Mouse (Mus musculus) heart, embryonic 15.5 days (tissue): ENCODE results near the gene Dram1. TPM values are rescaled to one million over a fixed set of nuclear protein-coding genes. Genes with fewer than 3 reads are reported as not detected.

Experiments used
- ATAC-seq: fragments of 200-750 bp; cut with Nextera tagmentation; replicated peaks from 2 replicates; pipeline ENCODE4 v1.8.0; 2017; ENCODE audit warnings: low read depth, moderate TSS enrichment; ENCODE audit not compliant: insufficient number of reproducible peaks, insufficient read depth, low FRiP score
- H3K27ac ChIP-seq: fragments of 300-500 bp; sonication (generic); 2 replicates; pipeline ENCODE4 v1.5.1; 2015; ENCODE audit warnings: mild to moderate bottlenecking, inconsistent platforms
- H3K27me3 ChIP-seq: fragments of 300-500 bp; sonication (generic); 2 replicates; pipeline ENCODE4 v1.6.1; 2015; ENCODE audit warnings: inconsistent platforms
- H3K36me3 ChIP-seq: fragments of 300-500 bp; sonication (generic); 2 replicates; pipeline ENCODE4 v1.6.1; 2015; ENCODE audit warnings: mild to moderate bottlenecking, inconsistent platforms
- H3K4me1 ChIP-seq: fragments of 300-500 bp; sonication (generic); replicated peaks from 2 replicates; pipeline ENCODE4 v1.6.1; 2015; ENCODE audit warnings: inconsistent platforms
- H3K4me2 ChIP-seq: fragments of 300-500 bp; sonication (generic); 2 replicates; pipeline ENCODE4 v1.6.1; 2015; ENCODE audit warnings: inconsistent platforms, mild to moderate bottlenecking, moderate library complexity
- H3K4me3 ChIP-seq: fragments of 300-500 bp; sonication (generic); 2 replicates; pipeline ENCODE4 v1.5.1; 2015; ENCODE audit warnings: mild to moderate bottlenecking, inconsistent platforms
- H3K9ac ChIP-seq: fragments of 300-500 bp; sonication (generic); 2 replicates; pipeline ENCODE4 v1.6.1; 2015; ENCODE audit warnings: mild to moderate bottlenecking, inconsistent platforms
- H3K9me3 ChIP-seq: fragments of 300-500 bp; sonication (generic); replicated peaks from 2 replicates; pipeline ENCODE4 v1.6.1; 2016; ENCODE audit warnings: inconsistent platforms
- WGBS: fragments of 180-500 bp; shearing (Covaris S2); methylation state at CpG from one replicate; pipeline ENCODE4 v1.1.7; 2015; ENCODE audit warnings: mixed read lengths; 5-methylcytosine and 5-hydroxymethylcytosine counted together
- polyA plus RNA-seq: library from polyadenylated mRNA; unstranded; fragments of >200 nt; fragmentation: Nextera tagmentation; extraction: Ambion mirVana; gene quantifications from 2 replicates; pipeline ENCODE4 v1.2.1, GENCODE M21; 2015

The Dram1 gene
- polyA plus RNA-seq, 1 experiment from 2014 or later, result 3.2 TPM

DNA sequence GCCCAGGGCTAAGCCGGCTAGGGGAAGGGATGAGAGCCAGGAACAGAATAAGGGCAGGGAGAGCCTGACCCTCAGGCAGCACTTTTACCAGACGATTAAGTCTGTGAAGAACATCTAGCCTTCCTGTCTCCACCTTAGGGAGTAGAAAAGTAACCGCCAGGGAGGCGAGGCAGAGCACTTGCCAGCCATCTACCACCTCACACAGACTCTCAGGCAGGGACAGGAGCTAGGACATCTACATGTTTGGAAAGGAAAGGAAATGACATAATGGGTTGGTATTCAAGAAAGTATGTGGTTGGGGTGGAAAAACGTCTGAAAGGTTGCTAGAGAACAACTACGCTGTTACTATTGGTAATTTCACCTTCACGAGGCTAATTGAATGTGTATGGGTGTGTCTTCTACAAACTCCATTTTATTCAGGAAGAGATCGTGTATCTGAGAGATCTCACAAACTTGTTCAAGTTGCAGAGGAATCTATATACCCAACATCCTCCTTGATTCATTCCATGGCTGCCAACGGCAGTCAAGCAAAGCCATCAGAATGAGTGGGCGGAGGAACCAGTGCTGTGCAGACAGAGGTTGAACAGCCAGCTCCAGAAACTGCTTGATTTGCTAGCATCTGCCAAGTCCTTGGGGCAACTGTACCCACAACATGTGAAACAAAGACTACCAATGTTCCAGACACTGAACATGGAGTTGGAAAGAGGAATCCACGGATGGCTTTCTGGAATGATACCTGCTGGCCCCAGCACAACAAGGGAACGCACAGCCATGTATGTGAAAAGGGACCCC is 32.2 kb downstream of the Dram1 start:
- Histone ChIP-seq H3K36me3 (no peaks in the 10 kb centered on the region), H3K27me3 (no peaks in the 10 kb centered on the region), H3K27ac (peak overlapping the region; percentile 26; the same call in 1 of the 2 replicates), H3K4me3 (no peak overlapping the region), H3K4me2 (peak overlapping the region; percentile 39), H3K9me3 (no peaks in the 10 kb centered on the region), H3K9ac (no peak overlapping the region), H3K4me1 (0 out of 2 replicates have a peak, but pooled peaks cover 8% of the 10 kb centered on the region)
- no peak for ATAC-seq
- WGBS, result 64% methylated on average over 12 of the region's 12 CpGs

DNA sequence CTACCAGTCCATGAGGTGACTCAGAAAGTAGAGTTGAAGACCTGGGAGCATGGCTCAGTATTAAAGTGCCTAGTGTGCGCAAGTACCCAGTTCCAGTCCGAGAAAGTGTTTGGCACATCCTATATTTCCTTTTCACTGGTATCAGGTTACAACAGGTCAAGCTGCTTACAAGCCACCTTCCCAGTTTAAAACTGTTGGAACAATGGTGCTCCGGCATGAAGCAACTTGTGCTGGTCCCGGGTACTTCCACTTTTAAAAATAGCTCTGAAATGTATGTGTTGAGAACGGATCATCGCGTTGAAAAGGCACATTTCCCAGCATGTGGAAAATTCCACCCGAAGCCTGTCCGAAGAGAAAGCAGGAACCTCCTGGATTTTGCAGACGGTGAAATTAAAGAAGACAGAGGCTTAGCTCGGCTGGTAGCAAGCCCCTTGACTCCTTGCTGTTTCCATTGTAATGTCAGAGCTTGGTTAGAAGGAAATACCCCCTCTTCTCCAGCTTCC is 32.9 kb downstream of the Dram1 start:
- H3K27ac ChIP-seq, result peak overlapping the region; percentile 26; the same call in 1 of the 2 replicates
- WGBS, result 32% methylated on average over 11 of the region's 11 CpGs
- H3K36me3 ChIP-seq, result no peaks in the 10 kb centered on the region
- H3K4me1 ChIP-seq, result 0 out of 2 replicates have a peak, but pooled peaks cover 4% of the 10 kb centered on the region
- H3K4me2 ChIP-seq, result peak overlapping the region; percentile 39
- peak overlapping the region; percentile 16; the same call in 1 of the 2 replicates for H3K4me3 ChIP-seq
- no peak for ATAC-seq
- no peaks in the 10 kb centered on the region for H3K9me3 ChIP-seq
- H3K27me3 ChIP-seq, result no peaks in the 10 kb centered on the region
- H3K9ac ChIP-seq, result no peak overlapping the region

DNA sequence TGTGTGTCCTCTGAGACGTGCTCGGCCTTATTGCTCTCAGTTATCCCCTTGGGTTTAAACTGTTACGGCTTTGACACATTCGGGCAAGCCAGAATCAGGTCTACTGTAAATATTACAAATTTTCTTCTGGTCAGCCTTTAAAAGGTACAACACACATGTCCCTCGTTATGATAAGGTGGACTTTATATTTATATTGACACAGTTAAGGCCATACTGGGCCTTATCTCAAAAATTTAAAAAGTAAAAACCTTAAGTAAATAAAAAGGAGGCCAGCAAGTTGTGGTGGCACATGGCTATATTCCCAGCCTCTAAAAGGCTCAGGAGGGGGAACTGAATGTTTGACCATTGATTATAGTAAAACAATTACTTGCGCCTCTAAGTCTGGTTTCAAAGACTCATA is 37.5 kb downstream of the Dram1 start:
- no peak overlapping the region for H3K27ac ChIP-seq
- H3K9me3 ChIP-seq, result no peaks in the 10 kb centered on the region
- no peaks in the 10 kb centered on the region for H3K36me3 ChIP-seq
- WGBS, result 76% methylated on average over 6 of the region's 6 CpGs
- H3K4me1 ChIP-seq, result no peaks in the 10 kb centered on the region
- H3K27me3 ChIP-seq, result no peaks in the 10 kb centered on the region
- H3K4me3 ChIP-seq, result no peak overlapping the region
- no peak overlapping the region for H3K4me2 ChIP-seq
- no peak overlapping the region for H3K9ac ChIP-seq
- ATAC-seq, result no peak

DNA sequence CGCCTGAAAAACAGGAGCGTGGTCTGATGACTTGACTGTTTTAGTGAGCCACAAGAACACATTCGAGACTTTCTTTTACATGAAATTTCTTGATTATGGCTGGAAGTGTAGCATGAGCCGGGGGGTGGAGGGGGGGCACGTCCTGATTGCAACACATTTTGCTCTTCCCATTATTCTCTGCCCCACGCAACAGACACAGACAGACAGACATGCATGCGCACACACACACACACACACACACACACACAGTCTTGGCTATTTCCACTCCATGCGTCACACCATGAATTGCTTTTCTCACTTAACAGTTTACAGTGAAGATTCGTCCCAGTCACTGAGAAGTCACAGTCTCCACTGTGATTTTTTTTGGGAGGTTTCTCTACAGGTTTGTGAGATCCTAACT is 38.2 kb downstream of the Dram1 start:
- H3K4me2 ChIP-seq, result no peak overlapping the region
- no peak overlapping the region for H3K4me3 ChIP-seq
- no peaks in the 10 kb centered on the region for H3K36me3 ChIP-seq
- H3K9ac ChIP-seq, result no peak overlapping the region
- H3K27ac ChIP-seq, result no peak overlapping the region
- H3K9me3 ChIP-seq, result no peaks in the 10 kb centered on the region
- H3K27me3 ChIP-seq, result no peaks in the 10 kb centered on the region
- ATAC-seq, result no peak
- H3K4me1 ChIP-seq, result no peaks in the 10 kb centered on the region
- 84% methylated on average over 9 of the region's 9 CpGs for WGBS

DNA sequence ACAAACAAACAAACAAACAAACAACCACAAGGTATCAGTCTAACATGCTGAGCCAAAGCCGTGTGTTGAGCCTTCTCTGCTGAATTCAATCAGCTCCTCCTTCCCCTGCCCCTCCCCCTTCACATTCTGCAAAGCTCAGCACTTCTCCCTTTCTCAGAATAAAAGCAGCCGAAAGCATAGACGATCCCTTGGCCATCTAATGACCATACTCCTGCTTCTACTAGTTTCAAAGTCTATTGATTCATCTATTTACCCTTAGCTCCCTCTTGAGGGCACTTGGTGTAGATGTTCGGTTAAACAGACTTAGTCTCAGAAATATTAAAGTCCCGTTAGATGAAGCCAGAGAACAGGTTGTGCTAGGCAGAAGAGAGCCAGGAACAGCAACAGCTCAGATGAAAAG is 48.2 kb downstream of the Dram1 start:
- Histone ChIP-seq H3K27ac (no peak overlapping the region), H3K9ac (no peak overlapping the region), H3K36me3 (no peaks in the 10 kb centered on the region), H3K27me3 (no peaks in the 10 kb centered on the region), H3K4me1 (no peaks in the 10 kb centered on the region), H3K9me3 (no peaks in the 10 kb centered on the region), H3K4me2 (no peak overlapping the region), H3K4me3 (no peak overlapping the region)
- 29% methylated on average over 5 of the region's 5 CpGs for WGBS
- 0 out of 2 replicates have a peak, but pooled peaks have one; percentile 35 for ATAC-seq

DNA sequence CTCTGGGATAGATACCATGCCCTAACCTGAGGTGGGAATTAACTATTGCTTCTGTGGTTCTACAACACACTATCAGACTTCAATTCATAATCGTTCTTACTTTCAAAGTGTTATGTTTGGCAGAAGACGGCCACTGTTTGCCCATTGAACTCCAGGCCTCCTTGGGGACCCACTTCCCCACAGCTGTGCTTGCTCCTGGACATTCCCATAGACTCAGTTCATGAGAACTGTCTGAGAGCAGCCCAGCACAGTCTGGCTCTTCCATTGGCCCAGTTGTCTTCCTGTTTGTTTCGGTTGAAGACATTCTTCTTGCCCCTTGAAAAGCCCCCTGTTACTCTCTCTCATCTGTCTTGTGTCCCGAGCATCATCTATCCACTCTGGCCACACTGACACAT is 50.8 kb downstream of the Dram1 start:
- Histone ChIP-seq H3K27ac (no peak overlapping the region), H3K4me2 (no peak overlapping the region), H3K9ac (no peak overlapping the region), H3K27me3 (no peaks in the 10 kb centered on the region), H3K4me3 (no peak overlapping the region), H3K9me3 (no peaks in the 10 kb centered on the region), H3K36me3 (no peaks in the 10 kb centered on the region), H3K4me1 (no peaks in the 10 kb centered on the region)
- ATAC-seq, result no peak
- WGBS, result 63% methylated on average over 4 of the region's 4 CpGs

DNA sequence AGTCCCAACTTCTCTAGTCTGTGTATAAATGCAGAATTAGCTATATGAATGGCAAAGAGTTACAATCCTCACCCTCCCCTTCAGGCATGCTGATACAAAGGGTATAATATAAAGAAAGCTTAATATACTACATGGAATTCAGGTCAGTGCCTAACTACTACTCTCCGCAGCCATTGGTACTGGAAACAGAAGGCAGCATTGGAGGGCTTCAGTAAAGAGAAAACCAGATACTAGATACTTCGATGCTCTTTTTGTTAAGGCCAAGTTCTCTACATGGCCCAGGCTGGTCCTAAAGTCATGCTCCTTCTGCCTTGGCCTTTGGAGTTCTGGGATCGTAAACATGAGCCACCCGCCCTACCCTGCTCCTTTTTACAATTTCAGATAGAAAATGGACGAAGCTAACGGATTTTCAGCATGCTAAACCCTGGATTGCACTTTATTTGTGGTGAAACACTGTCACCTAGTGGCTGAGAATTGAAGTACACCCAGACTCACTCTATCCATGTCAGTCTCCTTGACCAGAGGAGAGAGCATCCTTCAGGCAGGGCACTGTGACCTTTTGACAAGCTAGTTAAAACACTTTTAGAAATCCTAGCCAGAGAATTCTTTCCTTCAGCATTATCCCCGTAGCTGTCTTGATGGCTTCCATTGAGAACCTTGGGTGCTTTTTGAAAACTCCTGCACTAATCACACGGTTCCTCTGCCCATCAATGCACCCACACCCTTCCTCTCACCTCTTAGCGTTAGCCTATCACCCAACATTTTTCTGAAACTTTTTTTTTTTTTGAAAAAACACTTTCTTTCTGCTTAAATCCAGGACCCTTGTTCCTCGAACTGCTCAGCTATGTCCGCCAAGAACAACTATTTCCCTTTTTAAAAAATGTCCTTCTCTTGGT is 51.5 kb downstream of the Dram1 start:
- Histone ChIP-seq H3K4me2 (peak overlapping the region; percentile 41; the same call in 1 of the 2 replicates), H3K4me1 (no peaks in the 10 kb centered on the region), H3K9me3 (no peaks in the 10 kb centered on the region), H3K36me3 (no peaks in the 10 kb centered on the region), H3K27ac (no peak overlapping the region), H3K9ac (no peak overlapping the region), H3K4me3 (no peak overlapping the region), H3K27me3 (no peaks in the 10 kb centered on the region)
- WGBS, result 44% methylated on average over 11 of the region's 11 CpGs
- no peak for ATAC-seq

DNA sequence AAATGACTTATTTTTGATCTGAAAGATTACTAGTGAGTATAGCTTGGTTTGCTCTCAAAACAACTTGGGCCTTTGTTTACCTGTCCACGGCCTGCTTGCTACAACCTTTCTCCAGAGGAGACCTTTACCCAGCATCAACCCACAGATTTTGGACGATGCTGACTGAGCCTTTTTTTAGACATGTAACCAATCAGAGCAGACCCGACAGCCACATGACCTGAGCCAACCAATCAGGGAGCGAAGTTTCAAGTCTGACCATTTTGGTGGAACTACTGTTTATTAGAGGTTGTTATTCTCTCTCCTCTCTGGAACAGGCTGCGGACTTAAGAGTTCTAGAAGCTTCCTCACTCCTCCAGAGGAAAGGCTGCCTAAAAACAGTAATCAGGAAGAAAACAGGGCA is 57.1 kb downstream of the Dram1 start:
- 78% methylated on average over 5 of the region's 5 CpGs for WGBS
- ATAC-seq, result no peak
- Histone ChIP-seq H3K36me3 (no peaks in the 10 kb centered on the region), H3K4me2 (no peak overlapping the region), H3K27me3 (no peaks in the 10 kb centered on the region), H3K4me3 (no peak overlapping the region), H3K4me1 (peaks cover 3% of the 10 kb centered on the region; the same call in 1 of the 2 replicates), H3K27ac (no peak overlapping the region), H3K9ac (no peak overlapping the region), H3K9me3 (no peaks in the 10 kb centered on the region)

DNA sequence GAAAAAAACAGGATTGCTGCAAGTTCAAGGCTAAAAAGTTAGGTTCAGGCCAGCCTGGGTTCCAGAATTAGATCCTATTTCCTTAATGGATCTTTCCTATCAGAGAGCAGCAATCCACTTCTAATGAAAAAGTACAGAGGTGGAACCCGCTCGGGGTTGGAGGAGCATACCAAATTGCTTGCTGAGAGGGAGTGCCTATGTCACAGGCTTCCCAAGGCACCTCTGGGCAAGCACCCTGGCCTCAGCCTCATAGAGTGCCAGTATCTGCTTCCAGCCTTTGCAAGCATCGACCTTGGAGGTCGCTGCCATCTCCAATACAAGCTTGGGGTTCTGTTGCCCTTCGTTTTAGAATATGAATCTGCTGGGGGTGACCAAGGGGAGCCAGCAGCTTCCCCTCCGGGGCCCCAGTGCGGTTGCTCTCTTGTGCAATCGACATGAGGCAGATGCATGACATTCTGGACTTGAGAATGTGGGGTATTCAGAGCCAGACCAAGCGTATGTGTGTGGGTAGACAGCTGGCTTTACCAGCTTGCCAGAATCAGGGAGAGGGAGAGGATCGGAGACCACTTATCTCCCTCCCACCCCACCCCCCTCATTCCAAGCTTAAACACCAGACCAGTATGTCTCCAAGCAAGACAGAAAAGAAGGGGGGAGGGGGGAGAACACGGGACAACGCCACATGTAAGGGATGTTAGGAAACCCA is 58.0 kb downstream of the Dram1 start:
- WGBS, result 32% methylated on average over 12 of the region's 12 CpGs
- Histone ChIP-seq H3K4me3 (no peak overlapping the region), H3K9ac (no peak overlapping the region), H3K27ac (peak overlapping the region; percentile 11; the same call in 1 of the 2 replicates), H3K4me1 (peaks cover 3% of the 10 kb centered on the region; the same call in 1 of the 2 replicates), H3K27me3 (no peaks in the 10 kb centered on the region), H3K36me3 (no peaks in the 10 kb centered on the region), H3K9me3 (no peaks in the 10 kb centered on the region), H3K4me2 (peak overlapping the region; percentile 33)
- peak; percentile 52; the same call in 1 of the 2 replicates for ATAC-seq

DNA sequence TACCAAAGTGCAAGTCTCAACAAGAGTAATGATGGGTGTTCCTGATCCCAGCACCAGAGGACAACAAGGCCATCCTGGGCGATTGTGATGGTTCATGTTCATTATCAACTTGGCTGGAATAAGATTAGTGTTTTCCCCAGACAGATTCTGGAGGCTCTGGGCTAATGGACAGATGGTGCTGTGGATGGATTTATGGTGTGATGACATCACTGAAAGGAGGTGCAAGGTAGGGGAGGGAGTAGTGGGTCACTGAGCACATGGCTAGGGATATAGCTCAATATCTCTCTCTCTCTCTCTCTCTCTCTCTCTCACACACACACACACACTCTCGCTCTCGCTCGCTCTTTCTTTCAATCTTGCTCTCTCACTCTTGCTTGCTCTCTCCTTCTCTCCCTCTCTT is 60.7 kb downstream of the Dram1 start:
- no peak overlapping the region for H3K4me3 ChIP-seq
- no peaks in the 10 kb centered on the region for H3K27me3 ChIP-seq
- H3K36me3 ChIP-seq, result no peaks in the 10 kb centered on the region
- no peak overlapping the region for H3K27ac ChIP-seq
- H3K9me3 ChIP-seq, result no peaks in the 10 kb centered on the region
- 68% methylated on average over 4 of the region's 4 CpGs for WGBS
- ATAC-seq, result no peak
- no peak overlapping the region for H3K9ac ChIP-seq
- H3K4me2 ChIP-seq, result no peak overlapping the region
- H3K4me1 ChIP-seq, result peaks cover 3% of the 10 kb centered on the region; the same call in 1 of the 2 replicates

DNA sequence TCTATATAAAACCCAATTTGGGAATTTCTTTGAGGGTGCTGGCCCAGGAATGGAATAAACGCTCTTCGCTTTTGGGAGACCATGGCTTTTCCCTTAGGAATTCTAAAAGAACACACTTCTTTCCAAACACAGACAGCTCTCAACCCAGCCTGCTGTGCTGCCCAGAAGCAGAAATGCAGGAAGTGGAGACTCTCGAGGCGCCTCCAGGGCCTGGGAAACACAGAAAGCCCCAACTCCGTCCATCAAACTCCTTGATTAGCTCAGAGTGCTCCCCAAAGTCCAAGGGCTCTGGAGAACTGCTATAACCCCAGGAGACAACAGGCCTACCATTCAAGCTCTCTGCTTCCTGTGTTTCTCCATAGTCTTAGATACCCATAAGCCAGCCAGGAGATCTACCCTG is 61.7 kb downstream of the Dram1 start:
- WGBS, result 83% methylated on average over 5 of the region's 5 CpGs
- no peak for ATAC-seq
- H3K4me2 ChIP-seq, result no peak overlapping the region

More for the DNA sequence above, 61.7 kb downstream of the Dram1 start:
- H3K27me3 ChIP-seq, result no peaks in the 10 kb centered on the region
- no peak overlapping the region for H3K27ac ChIP-seq
- H3K4me1 ChIP-seq, result peaks cover 3% of the 10 kb centered on the region; the same call in 1 of the 2 replicates
- H3K9me3 ChIP-seq, result no peaks in the 10 kb centered on the region
- H3K36me3 ChIP-seq, result no peaks in the 10 kb centered on the region
- no peak overlapping the region for H3K4me3 ChIP-seq
- H3K9ac ChIP-seq, result no peak overlapping the region
